Mouse (Mus musculus) left cerebral cortex, adult 2 months (tissue): ENCODE measurements around the gene Znrf1. TPM values are rescaled to one million over a fixed set of nuclear protein-coding genes. Genes with fewer than 3 reads are reported as not detected.

ENCODE experiments used
- DNase-seq, 2 experiments: peaks; one replicate each; pipeline ENCODE4 v3.0.0; 2021 to 2022; ENCODE audit warnings: low spot score in 2 of 2, mixed read lengths in 1 of 2; ENCODE audit errors: extremely low spot score in 1 of 2
- H3K27ac ChIP-seq: fragments of 200-600 bp; 2 replicates; pipeline ENCODE4 v1.8.1; 2022
- H3K4me3 ChIP-seq: fragments of 200-600 bp; 2 replicates; pipeline ENCODE4 v1.8.1; 2022
- CTCF ChIP-seq: fragments of 200-600 bp; IDR thresholded peaks from 2 replicates; pipeline ENCODE4 v1.8.1; 2022; ENCODE audit warnings: antibody characterized with exemption, mild to moderate bottlenecking, moderate library complexity
- intact Hi-C: fragments of 180-260 bp; cut with DNase I; formaldehyde crosslinking; loops from one replicate; pipeline ENCODE4 v1.15.1; 2025
- total RNA-seq, 2 experiments: library from RNA; stranded (reverse); gene quantifications; 2 replicates each; pipeline ENCODE4 v1.2.3; 2021

Znrf1 gene
- total RNA-seq, 2 experiments from 2014 or later, result 166 to 171 TPM

DNA sequence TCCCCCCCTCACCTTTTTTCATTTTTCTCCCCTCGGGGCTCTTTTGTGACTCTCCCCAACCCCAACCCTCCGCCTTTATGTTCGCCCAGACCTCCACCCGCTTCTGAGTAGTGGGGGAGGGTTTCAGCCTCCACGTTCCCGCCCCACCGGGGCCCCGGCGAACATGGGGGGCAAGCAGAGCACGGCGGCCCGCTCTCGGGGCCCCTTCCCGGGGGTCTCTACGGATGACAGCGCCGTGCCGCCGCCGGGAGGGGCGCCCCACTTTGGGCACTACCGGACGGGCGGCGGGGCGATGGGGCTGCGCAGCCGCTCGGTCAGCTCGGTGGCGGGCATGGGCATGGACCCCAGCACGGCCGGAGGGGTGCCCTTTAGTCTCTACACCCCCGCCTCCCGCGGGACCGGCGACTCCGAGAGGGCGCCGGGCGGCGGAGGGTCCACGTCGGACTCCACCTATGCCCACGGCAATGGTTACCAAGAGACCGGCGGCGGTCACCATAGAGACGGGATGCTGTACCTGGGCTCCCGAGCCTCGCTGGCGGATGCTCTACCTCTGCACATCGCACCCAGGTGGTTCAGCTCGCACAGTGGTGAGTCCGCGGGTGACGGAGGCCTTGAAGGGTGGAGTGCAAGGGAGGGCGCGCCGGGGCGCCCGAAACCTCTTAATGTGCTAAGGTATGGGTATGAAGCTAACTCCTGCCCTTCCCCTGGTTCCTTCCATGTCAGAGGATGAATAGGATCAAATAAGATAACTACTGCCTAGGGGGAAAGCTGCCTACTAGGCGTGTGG is 1.3 kb downstream of the Znrf1 start:
- peak; percentile 55 to 64 for DNase-seq
- intact Hi-C loops, result loop anchor here (1.0 to 5.0 kb wide), 5 partner anchors 40 to 125 kb away; partner anchors contain the start of gene Zfp1
- no peak for TF ChIP-seq CTCF
- H3K4me3 ChIP-seq, result peak overlapping the region; percentile 85
- H3K27ac ChIP-seq, result peak overlapping the region; percentile 90

GRCm38 (mm10) chr8:111537765-111538158 is 1.9 kb downstream of the Znrf1 start:
- intact Hi-C loops, result loop anchor here (5.0 kb wide), 3 partner anchors 40 to 105 kb away; partner anchors contain the start of gene Zfp1
- TF ChIP-seq CTCF, result no peak
- H3K4me3 ChIP-seq, result peak overlapping the region; percentile 85

GRCm38 (mm10) chr8:111538194-111538593 is 2.3 kb downstream of the Znrf1 start:
- peak overlapping the region; percentile 90 for H3K27ac ChIP-seq
- peak overlapping the region; percentile 85 for H3K4me3 ChIP-seq
- DNase-seq, result no peak
- intact Hi-C loops, result loop anchor here (5.0 kb wide), 3 partner anchors 39 to 104 kb away; partner anchors contain the start of gene Zfp1
- no peak for TF ChIP-seq CTCF

More at GRCm38 (mm10) chr8:111537765-111538158, 1.9 kb downstream of the Znrf1 start:
- no peak for DNase-seq
- peak overlapping the region; percentile 90 for H3K27ac ChIP-seq

DNA sequence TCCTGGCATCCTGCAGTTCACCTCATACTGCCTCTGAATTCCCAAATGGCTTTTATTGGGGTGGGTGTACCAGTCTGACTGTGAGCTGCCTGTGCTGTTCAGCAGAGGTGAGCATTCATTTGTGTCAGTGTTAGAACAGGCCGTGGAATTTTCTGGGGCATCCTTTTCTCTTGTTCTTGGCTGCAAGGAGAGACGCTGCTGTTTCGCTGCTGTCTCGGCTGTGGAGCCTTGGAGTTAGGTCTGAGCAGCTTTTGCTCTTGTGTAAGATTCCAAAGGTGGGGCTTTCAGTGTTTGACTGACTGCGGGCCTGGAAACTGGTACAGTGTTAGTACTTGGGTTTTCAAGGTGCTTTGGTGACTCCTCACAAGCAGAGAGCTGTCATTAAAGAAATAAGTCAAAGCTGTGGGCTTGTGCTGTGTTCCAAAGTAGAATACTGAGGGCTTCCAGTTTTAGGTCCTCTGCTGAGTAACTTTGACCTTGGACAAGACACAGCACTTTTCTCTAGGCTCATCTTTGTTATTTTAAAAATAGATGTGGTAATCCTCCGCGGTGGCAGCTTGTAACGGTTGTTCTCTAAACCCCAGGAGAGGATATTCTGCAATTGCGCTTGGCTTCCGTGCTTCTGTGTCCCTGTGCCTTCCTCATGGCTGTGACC is 3.7 kb downstream of the Znrf1 start:
- H3K4me3 ChIP-seq, result peak overlapping the region; percentile 85
- intact Hi-C loops, result loop anchor here (5.0 kb wide), 3 partner anchors 38 to 103 kb away; partner anchors contain the start of gene Zfp1
- TF ChIP-seq CTCF, result no peak
- DNase-seq, result peak in 1 of 2 experiments; percentile 20
- peak overlapping the region; percentile 4; the same call in 1 of the 2 replicates for H3K27ac ChIP-seq

GRCm38 (mm10) chr8:111543712-111544380 is 7.9 kb downstream of the Znrf1 start:
- intact Hi-C loops, result no loop called here
- TF ChIP-seq CTCF, result peak; percentile 14; the same call in 1 of the 2 replicates
- Histone ChIP-seq H3K4me3 (no peak overlapping the region), H3K27ac (no peak overlapping the region)
- no peak for DNase-seq

DNA sequence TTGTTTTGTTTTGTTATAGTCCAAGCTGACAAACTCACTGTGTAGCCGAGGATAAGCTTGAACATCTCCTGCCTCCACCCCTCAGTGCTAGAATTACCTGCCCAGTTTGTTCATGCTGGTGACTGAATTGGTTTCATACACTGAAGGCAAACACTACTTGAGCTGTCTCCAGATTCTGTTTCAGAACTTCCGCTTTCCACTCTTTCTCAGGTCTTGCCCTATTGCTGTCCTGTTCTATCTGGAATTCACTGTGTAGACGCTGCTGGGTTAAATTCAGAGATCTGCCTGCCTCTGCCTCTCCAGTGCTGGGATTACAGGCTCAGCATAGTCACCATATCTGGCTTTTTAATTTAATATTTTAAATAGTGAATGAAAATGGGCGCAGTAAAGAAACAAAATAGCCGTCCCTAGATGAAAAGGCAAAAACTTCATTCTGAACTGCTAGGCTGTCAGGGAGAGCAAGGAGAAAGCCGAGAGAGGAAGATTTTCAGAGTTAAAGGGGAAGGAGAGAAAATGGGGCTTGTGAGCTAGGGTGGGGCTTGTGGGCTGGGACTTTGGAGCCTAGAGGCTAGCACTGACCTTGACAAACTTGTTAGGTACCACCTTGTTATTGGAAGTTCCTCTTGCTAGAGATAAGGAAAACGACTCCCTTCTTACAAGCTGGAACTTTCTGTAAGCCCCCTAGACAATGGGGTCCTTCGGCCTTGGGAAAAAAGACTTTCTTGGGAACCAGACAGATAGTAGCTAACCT is 9.7 kb downstream of the Znrf1 start:
- Histone ChIP-seq H3K4me3 (no peak overlapping the region), H3K27ac (no peak overlapping the region)
- no peak for DNase-seq
- TF ChIP-seq CTCF, result no peak
- intact Hi-C loops, result no loop called here

DNA sequence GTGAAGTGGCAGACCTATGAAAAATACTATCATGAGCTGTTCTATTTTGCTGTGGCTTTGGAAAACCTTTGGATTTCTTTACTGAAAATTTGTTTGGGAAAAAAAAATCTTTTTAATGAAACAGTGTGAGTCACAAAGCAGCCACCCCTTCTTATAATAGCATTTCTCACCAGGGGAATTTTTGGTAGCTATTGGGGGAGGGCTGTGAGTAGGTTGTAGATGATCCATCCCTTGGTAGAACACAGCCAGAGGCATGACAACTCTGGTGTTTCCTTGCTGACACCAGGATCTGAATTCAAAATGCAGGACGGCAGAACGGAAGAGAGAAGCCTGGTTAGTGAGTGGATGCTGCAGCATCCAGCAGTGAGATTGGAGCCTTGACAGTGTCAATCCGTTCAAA is 11.2 kb downstream of the Znrf1 start:
- Histone ChIP-seq H3K27ac (peak overlapping the region; percentile 54), H3K4me3 (no peak overlapping the region)
- intact Hi-C loops, result no loop called here
- DNase-seq, result no peak
- no peak for TF ChIP-seq CTCF

GRCm38 (mm10) chr8:111548201-111548600 is 12.3 kb downstream of the Znrf1 start:
- Histone ChIP-seq H3K4me3 (no peak overlapping the region), H3K27ac (no peak overlapping the region)
- no peak for TF ChIP-seq CTCF
- intact Hi-C loops, result no loop called here
- no peak for DNase-seq

- TF ChIP-seq CTCF, result no peak
- H3K4me3 ChIP-seq, result no peak overlapping the region
- H3K27ac ChIP-seq, result peak overlapping the region; percentile 50
- no peak for DNase-seq
- intact Hi-C loops, result no loop called here
Observed at GRCm38 (mm10) chr8:111550002-111550870, 14.3 kb downstream of the Znrf1 start.

- no peak for DNase-seq
- Histone ChIP-seq H3K4me3 (no peak overlapping the region), H3K27ac (no peak overlapping the region)
- intact Hi-C loops, result no loop called here
- TF ChIP-seq CTCF, result no peak
Observed at GRCm38 (mm10) chr8:111551511-111552130, 15.7 kb downstream of the Znrf1 start.
